Mouse (Mus musculus) C2C12 (cell line): Measurements from ENCODE around the gene Mdn1. TPM values are rescaled to one million over a fixed set of nuclear protein-coding genes. Genes with fewer than 3 reads are reported as not detected.

Source experiments
- H3K27me3 ChIP-seq: one replicate; pipeline ENCODE4 v1.6.1; 2011; ENCODE audit not compliant: control insufficient read depth, insufficient read depth, insufficient read length
- H3K36me3 ChIP-seq: one replicate; pipeline ENCODE4 v1.6.1; 2011; ENCODE audit not compliant: control insufficient read depth, insufficient read depth
- H3K4me3 ChIP-seq: one replicate; pipeline ENCODE4 v1.5.1; 2011; ENCODE audit warnings: mild to moderate bottlenecking, control low read depth; ENCODE audit not compliant: poor library complexity, insufficient read depth, severe bottlenecking
- H3K79me2 ChIP-seq: one replicate; pipeline ENCODE4 v1.6.1; 2011; ENCODE audit not compliant: control insufficient read depth, insufficient read depth
- H3K79me3 ChIP-seq: one replicate; pipeline ENCODE4 v1.6.1; 2011; ENCODE audit warnings: low read depth, control low read depth
- H3ac ChIP-seq: one replicate; pipeline ENCODE3; 2011; ENCODE audit warnings: low read depth; ENCODE audit not compliant: control insufficient read depth, insufficient read length
- CEBPB ChIP-seq: IDR thresholded peaks from one replicate; pipeline ENCODE4 v1.6.1; 2011; ENCODE audit warnings: low read depth, mild to moderate bottlenecking, control low read depth, moderate library complexity
- CTCF ChIP-seq: IDR thresholded peaks from one replicate; pipeline ENCODE4 v1.5.1; 2011; ENCODE audit not compliant: control insufficient read depth, insufficient read depth, insufficient read length
- FOSL1 ChIP-seq: IDR thresholded peaks from one replicate; pipeline ENCODE4 v1.8.0; 2011; ENCODE audit warnings: mild to moderate bottlenecking, low read length; ENCODE audit not compliant: poor library complexity, insufficient read depth, severe bottlenecking
- MAX ChIP-seq: IDR thresholded peaks from one replicate; pipeline ENCODE4 v1.6.1; 2011; ENCODE audit warnings: mild to moderate bottlenecking, control low read depth
- MYOD1 ChIP-seq: IDR thresholded peaks from one replicate; pipeline ENCODE4 v1.6.1; 2011; ENCODE audit warnings: low read depth; ENCODE audit not compliant: control insufficient read depth, insufficient read length
- MYOG ChIP-seq: IDR thresholded peaks from one replicate; pipeline ENCODE4 v1.6.1; 2011; ENCODE audit not compliant: control insufficient read depth, insufficient read length; ENCODE audit errors: extremely low read depth
- USF1 ChIP-seq: IDR thresholded peaks from one replicate; pipeline ENCODE4 v1.6.1; 2011; ENCODE audit warnings: low read depth, mild to moderate bottlenecking, control low read depth, moderate library complexity
- polyA plus RNA-seq: library from polyadenylated mRNA; unstranded; fragments of >200 nt; fragmentation: generic; extraction: Trizol; gene quantifications from one replicate; pipeline ENCODE4 v1.2.1, GENCODE M21; 2012; ENCODE audit warnings: missing spikeins

Gene Mdn1
- polyA plus RNA-seq, 1 experiment: 15.1 TPM

DNA sequence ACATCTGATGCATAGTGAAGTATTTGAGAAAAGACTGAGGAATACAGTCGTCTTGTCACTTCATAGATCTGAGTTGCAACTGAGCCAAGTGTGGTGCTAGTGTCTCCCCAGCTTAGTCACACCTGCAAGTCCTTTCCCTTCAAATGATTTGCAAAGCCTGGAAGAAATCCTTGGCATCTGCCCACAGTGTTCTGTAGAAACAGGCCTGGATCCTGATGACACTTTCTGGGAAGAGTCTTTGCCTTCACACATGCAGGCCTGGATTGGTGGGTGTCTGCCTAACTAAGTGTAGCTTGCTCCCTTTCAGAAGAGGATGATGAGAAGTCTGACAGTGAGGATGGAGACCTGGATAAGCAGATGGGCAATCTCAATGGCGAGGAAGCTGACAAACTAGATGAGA, 100.5 kb downstream of the Mdn1 start:
- Histone ChIP-seq H3K79me3 (no peaks in the 10 kb centered on the region), H3K27me3 (no peaks in the 10 kb centered on the region), H3K36me3 (peaks cover 91% of the 10 kb centered on the region), H3K4me3 (no peak overlapping the region), H3ac (no peak overlapping the region), H3K79me2 (no peaks in the 10 kb centered on the region)
- TF ChIP-seq USF1 (no peak), FOSL1 (no peak), CEBPB (no peak), MAX (no peak), MYOG (no peak), CTCF (no peak), MYOD1 (no peak)

DNA sequence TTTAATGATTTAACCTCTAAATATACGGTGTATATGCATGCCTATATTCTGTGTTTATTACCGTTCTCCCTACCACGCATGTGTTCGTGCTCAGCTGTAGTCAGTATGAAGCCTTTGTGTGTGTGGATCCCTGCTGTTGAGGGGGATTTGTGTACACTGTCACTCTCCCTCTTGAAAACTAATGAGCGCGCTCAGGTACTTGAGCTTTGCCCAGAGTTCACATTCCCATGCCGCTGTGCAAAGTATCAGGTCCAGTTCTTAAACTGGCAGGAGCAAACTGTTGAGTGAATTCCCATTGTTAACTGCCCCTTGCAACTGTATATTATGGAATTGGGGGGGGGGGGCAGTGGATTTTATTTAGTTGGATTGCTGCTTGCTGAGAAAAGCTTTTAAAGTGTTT, 110.6 kb downstream of the Mdn1 start:
- no peaks in the 10 kb centered on the region for H3K79me3 ChIP-seq
- H3K36me3 ChIP-seq: peaks cover 82% of the 10 kb centered on the region
- H3K27me3 ChIP-seq: no peaks in the 10 kb centered on the region
- H3K79me2 ChIP-seq: no peaks in the 10 kb centered on the region
- TF ChIP-seq MAX: no peak
- TF ChIP-seq MYOG: no peak
- TF ChIP-seq FOSL1: no peak
- no peak for TF ChIP-seq CEBPB
- TF ChIP-seq USF1: no peak
- TF ChIP-seq MYOD1: no peak
- TF ChIP-seq CTCF: no peak
- H3ac ChIP-seq: no peak overlapping the region
- no peak overlapping the region for H3K4me3 ChIP-seq

- H3K4me3 ChIP-seq: no peak overlapping the region
- H3K36me3 ChIP-seq: peaks cover 82% of the 10 kb centered on the region
- no peak overlapping the region for H3ac ChIP-seq
- H3K27me3 ChIP-seq: no peaks in the 10 kb centered on the region
- no peak for TF ChIP-seq MAX
- TF ChIP-seq CEBPB: no peak
- TF ChIP-seq CTCF: no peak
- no peak for TF ChIP-seq MYOG
- TF ChIP-seq USF1: no peak
- TF ChIP-seq MYOD1: no peak
- no peaks in the 10 kb centered on the region for H3K79me3 ChIP-seq
- H3K79me2 ChIP-seq: no peaks in the 10 kb centered on the region
Measured at GRCm38 (mm10) chr4:32768046-32768445, 111.1 kb downstream of the Mdn1 start.

GRCm38 (mm10) chr4:32770284-32770810, 113.4 kb downstream of the Mdn1 start:
- no peaks in the 10 kb centered on the region for H3K79me3 ChIP-seq
- H3K79me2 ChIP-seq: no peaks in the 10 kb centered on the region
- no peak for TF ChIP-seq MYOD1
- TF ChIP-seq USF1: no peak
- TF ChIP-seq CTCF: no peak
- no peak for TF ChIP-seq FOSL1
- TF ChIP-seq MYOG: no peak
- no peak for TF ChIP-seq MAX
- TF ChIP-seq CEBPB: no peak
- no peaks in the 10 kb centered on the region for H3K27me3 ChIP-seq
- H3K4me3 ChIP-seq: no peak overlapping the region
- no peak overlapping the region for H3ac ChIP-seq
- peaks cover 84% of the 10 kb centered on the region for H3K36me3 ChIP-seq

DNA sequence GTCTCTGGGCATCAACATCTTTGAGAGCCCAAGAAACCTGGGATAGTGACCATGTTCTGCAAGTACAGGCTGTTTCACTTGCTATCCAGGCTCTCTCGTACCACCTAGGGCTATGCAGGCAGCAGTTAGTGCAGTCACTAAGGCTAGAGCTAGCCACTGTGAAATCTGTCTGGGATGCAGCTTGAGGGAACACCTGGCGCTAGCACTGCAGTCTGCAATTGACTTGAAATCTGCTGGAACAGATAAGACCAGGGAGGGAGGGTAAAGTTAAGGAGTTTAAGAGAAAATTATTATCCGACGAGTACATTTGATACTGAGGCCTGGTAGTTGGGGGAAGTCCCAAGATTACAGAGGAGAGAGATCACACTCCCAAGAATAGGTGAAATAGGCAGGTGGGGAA, 123.1 kb downstream of the Mdn1 start:
- Histone ChIP-seq H3K4me3 (no peak overlapping the region), H3K79me2 (no peaks in the 10 kb centered on the region), H3K36me3 (peaks cover 27% of the 10 kb centered on the region), H3ac (no peak overlapping the region), H3K27me3 (no peaks in the 10 kb centered on the region), H3K79me3 (no peaks in the 10 kb centered on the region)
- TF ChIP-seq MYOG (no peak), MAX (no peak), CTCF (no peak), USF1 (no peak), CEBPB (no peak), FOSL1 (no peak), MYOD1 (no peak)

DNA sequence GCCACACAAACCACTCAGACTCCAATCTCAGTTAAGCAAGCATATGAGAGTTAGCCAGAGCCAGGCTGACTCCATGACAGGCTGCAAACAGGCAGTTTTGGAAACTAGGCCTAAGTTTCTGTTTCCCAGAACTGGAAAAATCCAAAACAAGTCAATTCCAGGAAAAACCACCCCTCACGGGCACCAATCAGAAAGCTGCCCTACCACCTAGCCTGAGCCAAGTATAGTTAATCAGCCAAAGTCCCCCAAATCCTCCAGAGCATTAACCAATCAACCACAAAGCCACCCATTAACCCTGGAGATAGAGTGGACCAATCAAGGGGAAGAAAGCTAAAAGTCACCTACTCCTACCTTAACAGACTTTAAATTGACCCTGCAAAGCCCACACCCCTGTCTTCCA, 130.2 kb downstream of the Mdn1 start:
- Histone ChIP-seq H3K79me3 (no peaks in the 10 kb centered on the region), H3K4me3 (no peak overlapping the region), H3ac (no peak overlapping the region), H3K27me3 (no peaks in the 10 kb centered on the region), H3K36me3 (no peaks in the 10 kb centered on the region), H3K79me2 (no peaks in the 10 kb centered on the region)
- TF ChIP-seq MYOG (no peak), USF1 (no peak), MYOD1 (no peak), FOSL1 (no peak), CTCF (no peak), CEBPB (no peak), MAX (no peak)
